Mouse (Mus musculus): ENCODE measurements around the gene Gtf2ird1.

- TF ChIP-seq CTCF (IDR thresholded peaks at IDR 0.05; ENCODE audit: low read depth, low read length) (no peak), POLR2A (IDR thresholded peaks at IDR 0.05; ENCODE audit: borderline replicate concordance, low read depth, low read length) (no peak)
Measured at GRCm38 (mm10) chr5:134385106-134385505, 71.4 kb downstream of the Gtf2ird1 start.

Data from bone marrow macrophage, adult 2 months (primary cell).